Mouse (Mus musculus) 3T3-L1 (cell line): ENCODE results near the gene Retreg1.
"Not testable (repeated sequence)": the region's sequence is repeated elsewhere in the genome, so short reads cannot be mapped to it uniquely, and the experiment has no call there.

Source experiments
- DNase-seq: peaks from one replicate; pipeline ENCODE4 v3.0.0-alpha.2; 2015; ENCODE audit warnings: low read depth, low spot score

Retreg1 gene

GRCm38 (mm10) chr15:25995521-25995920 lies 152.5 kb downstream of the Retreg1 start:
- peak; percentile 75 for DNase-seq

DNA sequence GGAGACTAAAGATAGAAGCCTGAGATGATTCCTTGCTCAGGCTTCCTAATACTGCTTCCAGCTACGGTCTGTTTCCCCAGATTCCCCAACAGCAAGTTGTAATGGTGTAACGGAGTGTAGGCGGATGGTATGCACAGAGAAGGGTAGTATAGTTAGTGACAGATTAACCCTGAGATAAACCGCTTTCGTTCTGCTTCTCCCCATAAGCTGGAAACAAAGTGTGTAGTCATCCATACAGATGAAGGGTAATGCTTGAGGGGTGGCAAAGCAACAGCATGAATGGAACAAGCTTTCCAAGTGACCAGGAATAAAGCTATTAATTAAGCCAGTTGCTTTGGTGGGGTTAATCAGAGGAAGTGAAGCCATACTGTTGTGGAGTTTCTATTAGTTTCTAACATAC lies 156.6 kb downstream of the Retreg1 start:
- DNase-seq, result not testable (repeated sequence)

DNA sequence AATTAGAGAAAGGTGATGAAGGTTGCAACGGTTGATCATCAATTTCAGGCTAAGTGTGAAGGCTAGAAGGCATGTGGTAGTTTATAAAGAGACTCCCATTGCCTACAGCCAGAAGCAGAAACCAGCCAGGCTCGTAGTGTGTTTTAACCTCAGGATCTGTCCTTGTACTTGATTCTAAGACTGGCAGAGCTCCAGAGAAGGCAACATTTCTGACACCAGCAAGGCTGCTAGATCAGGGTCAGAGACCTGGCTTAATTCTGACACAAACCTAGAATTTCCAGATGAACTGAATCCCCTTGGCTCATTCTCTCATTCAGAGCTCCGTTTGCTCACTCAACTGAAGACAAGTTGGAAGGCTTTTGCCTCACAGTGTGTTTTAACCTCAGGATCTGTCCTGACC lies 165.6 kb downstream of the Retreg1 start:
- no peak for DNase-seq

DNA sequence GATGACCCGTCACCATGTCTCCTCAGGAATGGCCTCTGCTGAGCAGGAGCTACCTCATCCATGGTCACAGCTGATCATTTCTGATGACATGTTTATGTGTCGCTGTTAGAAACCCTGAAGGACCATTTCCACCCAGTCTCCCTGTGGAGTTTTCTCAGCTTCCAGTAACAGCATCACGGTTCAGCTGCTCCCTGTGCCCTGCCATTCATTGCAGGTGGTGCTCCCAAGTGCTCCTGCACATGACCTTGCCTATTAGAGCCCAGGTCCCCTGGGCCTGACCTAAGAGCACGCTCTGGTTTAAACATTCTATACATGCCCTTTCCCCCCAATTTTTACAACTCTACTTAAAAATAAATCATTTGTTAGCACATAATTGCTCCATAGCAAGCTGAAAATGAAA lies 169.9 kb downstream of the Retreg1 start:
- DNase-seq, result no peak

DNA sequence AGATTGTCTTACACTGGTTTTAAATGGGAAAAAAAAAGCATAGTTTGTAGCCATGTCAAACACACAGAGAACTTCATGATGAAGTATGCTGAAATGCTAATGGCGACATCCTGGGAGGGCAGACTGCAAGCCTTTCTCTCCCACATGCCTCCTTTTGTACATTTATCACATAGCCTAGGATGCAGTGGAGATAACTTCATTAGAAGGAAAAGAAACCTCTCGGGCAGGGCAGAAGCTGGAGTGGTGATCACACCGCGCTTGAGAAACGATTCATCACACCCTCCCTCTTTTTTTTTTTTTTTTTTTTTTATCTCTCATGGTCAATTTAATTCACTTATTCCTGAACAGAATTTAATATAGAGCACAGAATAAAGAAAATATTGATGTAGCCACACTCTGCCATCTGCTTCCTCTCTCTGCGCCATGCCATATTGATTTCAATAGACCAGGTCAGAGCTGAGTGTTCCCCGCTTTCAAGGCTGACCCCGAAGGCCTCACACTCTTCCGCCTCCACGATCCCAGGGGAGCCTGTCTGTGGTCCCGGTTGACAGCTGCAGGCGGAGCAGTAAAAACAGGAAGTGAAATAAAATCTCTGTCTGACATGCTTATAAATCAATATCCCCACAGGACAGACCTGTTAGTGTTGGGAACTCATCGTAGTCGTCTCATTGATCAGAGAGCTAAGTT lies 173.1 kb downstream of the Retreg1 start:
- DNase-seq, result no peak

DNA sequence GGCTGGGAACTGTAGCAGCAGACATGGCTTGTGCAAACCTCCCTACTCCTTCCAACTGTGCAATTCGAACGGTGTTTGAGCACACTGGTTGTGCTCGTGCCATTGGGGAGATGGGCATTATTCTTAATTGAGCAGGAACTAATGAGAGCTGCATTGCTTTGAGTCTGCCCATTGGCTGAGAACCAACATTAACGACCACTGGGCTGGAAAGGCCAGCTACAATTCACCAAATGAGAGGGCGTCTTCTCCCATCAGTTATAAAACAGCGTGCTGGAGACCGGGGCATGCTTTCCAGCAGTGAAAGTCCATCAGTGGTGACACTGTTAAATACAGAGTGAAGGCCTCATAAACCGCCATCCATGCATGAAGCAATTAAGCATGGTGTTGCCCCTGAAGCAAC lies 178.7 kb downstream of the Retreg1 start:
- DNase-seq, result no peak

- no peak for DNase-seq
Observed at GRCm38 (mm10) chr15:26022636-26023035, 179.7 kb downstream of the Retreg1 start.
